Mouse (Mus musculus) left cerebral cortex, adult 9 months (tissue): ENCODE data around the gene Spdl1.
"Not testable (repeated sequence)": the region's sequence is repeated elsewhere in the genome, so short reads cannot be mapped to it uniquely, and the experiment has no call there.

Experiments used
- DNase-seq, 2 experiments: peaks; one replicate each; pipeline ENCODE4 v3.0.0; 2022; ENCODE audit warnings: low spot score in 2 of 2

Gene Spdl1

GRCm38 (mm10) chr11:34805026-34805425, 28.4 kb downstream of the Spdl1 start:
- not testable (repeated sequence) for DNase-seq

GRCm38 (mm10) chr11:34798066-34798465, 35.4 kb downstream of the Spdl1 start:
- DNase-seq = not testable (repeated sequence)

GRCm38 (mm10) chr11:34796097-34796496, 37.3 kb downstream of the Spdl1 start:
- peak in 1 of 2 experiments; percentile 42 for DNase-seq

- DNase-seq = no peak
Measured at GRCm38 (mm10) chr11:34791872-34792271, 41.6 kb downstream of the Spdl1 start.

GRCm38 (mm10) chr11:34784864-34785263, 48.6 kb downstream of the Spdl1 start:
- no peak for DNase-seq

- DNase-seq = no peak
Measured at GRCm38 (mm10) chr11:34783587-34784043, 49.8 kb downstream of the Spdl1 start, which contains the start of gene Dock2. Gene Dock2, minus strand, starts transcription at chr11:34783892.

GRCm38 (mm10) chr11:34782516-34783430, 50.7 kb downstream of the Spdl1 start:
- peak in 1 of 2 experiments; percentile 19 for DNase-seq

- DNase-seq = no peak
Measured at GRCm38 (mm10) chr11:34780786-34781185, 52.7 kb downstream of the Spdl1 start.

- no peak for DNase-seq
Measured at GRCm38 (mm10) chr11:34779966-34780365, 53.5 kb downstream of the Spdl1 start.

- DNase-seq = peak in 1 of 2 experiments; percentile 15
Measured at GRCm38 (mm10) chr11:34778351-34778750, 55.1 kb downstream of the Spdl1 start.

- DNase-seq = no peak
Measured at GRCm38 (mm10) chr11:34777529-34777928, 55.9 kb downstream of the Spdl1 start.

GRCm38 (mm10) chr11:34776054-34776453, 57.4 kb downstream of the Spdl1 start:
- no peak for DNase-seq

- DNase-seq = no peak
Measured at GRCm38 (mm10) chr11:34774636-34775035, 58.8 kb downstream of the Spdl1 start.

GRCm38 (mm10) chr11:34773304-34773895, 60.0 kb downstream of the Spdl1 start:
- no peak for DNase-seq

GRCm38 (mm10) chr11:34771221-34771986, 62.0 kb downstream of the Spdl1 start:
- DNase-seq = peak in 1 of 2 experiments; percentile 22

- DNase-seq = no peak
Measured at GRCm38 (mm10) chr11:34770666-34771065, 62.8 kb downstream of the Spdl1 start.

- DNase-seq = no peak
Measured at GRCm38 (mm10) chr11:34769946-34770345, 63.5 kb downstream of the Spdl1 start.

- no peak for DNase-seq
Measured at GRCm38 (mm10) chr11:34769396-34769795, 64.0 kb downstream of the Spdl1 start.

- no peak for DNase-seq
Measured at GRCm38 (mm10) chr11:34763739-34764361, 69.6 kb downstream of the Spdl1 start.

- no peak for DNase-seq
Measured at GRCm38 (mm10) chr11:34762570-34763127, 70.8 kb downstream of the Spdl1 start.

- no peak for DNase-seq
Measured at GRCm38 (mm10) chr11:34762125-34762524, 71.3 kb downstream of the Spdl1 start.
